Mouse (Mus musculus): ENCODE data around the gene Shroom4.

DNA sequence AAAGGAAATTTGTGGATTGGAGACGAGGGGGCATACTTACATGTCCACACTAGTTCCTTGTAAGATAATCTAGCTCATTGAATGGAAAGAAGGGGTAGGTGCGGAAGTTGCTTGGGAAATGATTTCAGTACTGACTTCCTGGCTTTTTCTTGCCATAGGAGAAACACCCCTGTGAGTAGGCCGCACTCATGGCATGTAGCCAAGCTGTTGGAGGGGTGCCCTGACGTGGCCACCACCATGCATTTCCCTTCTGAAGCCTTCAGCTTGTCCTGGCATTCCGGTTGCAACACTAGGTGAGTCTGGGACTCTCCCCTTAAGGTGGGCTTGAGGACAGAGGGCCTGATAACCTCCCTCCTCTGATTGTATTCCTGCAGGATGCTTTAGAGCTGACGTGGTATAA is 181.0 kb downstream of the Shroom4 start:
- TF ChIP-seq CTCF (IDR thresholded peaks at IDR 0.05; ENCODE audit: low read depth, low read length) (no peak), TAL1 (conservative IDR thresholded peaks at IDR 0.05; ENCODE audit: low read depth, low read length) (no peak)

Data from G1E (cell line).